Mouse (Mus musculus): ENCODE results near the gene Gse1.

DNA sequence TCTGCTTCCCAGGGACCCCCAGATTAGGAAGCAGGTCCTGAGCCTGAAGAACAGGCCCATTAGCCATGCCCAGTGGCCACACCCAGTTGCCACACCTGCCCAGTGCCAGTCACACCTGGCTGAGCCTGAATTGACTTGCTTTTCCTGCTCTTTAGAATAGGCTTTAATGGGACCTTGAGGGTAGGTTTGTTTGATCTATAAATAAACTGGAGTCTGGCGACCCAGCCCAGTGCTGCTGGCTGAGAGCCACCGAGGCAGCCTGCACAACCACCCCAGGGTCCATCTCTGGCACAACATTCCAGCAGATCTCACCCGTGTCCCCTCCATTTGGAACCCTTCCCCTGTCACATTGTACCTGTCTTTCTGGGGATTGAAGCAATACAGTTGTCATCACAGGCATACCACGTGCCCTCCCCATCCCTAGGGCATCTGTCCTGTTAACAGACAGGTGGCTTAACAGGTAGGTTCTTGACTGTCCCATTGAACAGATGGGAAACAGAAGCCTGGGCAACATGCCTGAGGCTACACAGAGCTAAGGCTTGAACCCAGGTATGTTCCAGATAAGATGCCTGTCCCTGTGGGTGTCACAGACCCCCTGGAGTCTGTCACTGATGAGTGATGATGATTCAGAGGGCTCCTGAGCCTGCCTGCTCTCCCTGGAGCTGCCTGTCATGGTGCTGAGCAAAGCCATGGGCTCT is 214.2 kb downstream of the Gse1 start:
- TF ChIP-seq POLR2A (IDR thresholded peaks at IDR 0.05; ENCODE audit: control insufficient read depth in 1 of 2, insufficient read depth in 1 of 2, low read depth in 1 of 2, low read length in 2 of 2, poor library complexity in 1 of 2): no peak
- TF ChIP-seq TCF12 (IDR thresholded peaks at IDR 0.05; ENCODE audit: low read depth, low read length): no peak
- no peak for TF ChIP-seq CTCF (IDR thresholded peaks at IDR 0.05 in 2 of 3, conservative IDR thresholded peaks at IDR 0.05 in 1 of 3; ENCODE audit: control insufficient read depth in 1 of 3, insufficient read depth in 1 of 3, low read depth in 2 of 3, low read length in 3 of 3, poor library complexity in 1 of 3, severe bottlenecking in 1 of 3)
- no peak for TF ChIP-seq GATA1 (IDR thresholded peaks at IDR 0.05; ENCODE audit: low read depth, low read length)
- no peak for TF ChIP-seq EP300 (IDR thresholded peaks at IDR 0.05; ENCODE audit: low read depth in 1 of 2, low read length in 2 of 2)
- no peak for TF ChIP-seq MAX (IDR thresholded peaks at IDR 0.05; ENCODE audit: low read length)
- no peak for TF ChIP-seq E2F4 (IDR thresholded peaks at IDR 0.05; ENCODE audit: borderline replicate concordance, low read depth, low read length)
- no peak for TF ChIP-seq POLR2AphosphoS5 (IDR thresholded peaks at IDR 0.05; ENCODE audit: borderline replicate concordance, low read depth, low read length)

Data from MEL (cell line).